Mouse (Mus musculus): Measurements from ENCODE around the gene Cfd.

GRCm38 (mm10) chr10:79853392-79853791, 37.3 kb upstream of the Cfd start:
- no peak for TF ChIP-seq USF1 (IDR thresholded peaks at IDR 0.05; ENCODE audit: low read depth, low read length)
- no peak for TF ChIP-seq CTCF (conservative IDR thresholded peaks at IDR 0.05 in 1 of 2, IDR thresholded peaks at IDR 0.05 in 1 of 2; ENCODE audit: low read depth in 2 of 2, low read length in 2 of 2)
- TF ChIP-seq RAD21 (IDR thresholded peaks at IDR 0.05; ENCODE audit: low read depth, low read length): no peak
- TF ChIP-seq TCF12 (IDR thresholded peaks at IDR 0.05; ENCODE audit: low read depth, low read length): no peak; the same call in 1 of the 2 replicates
- no peak for TF ChIP-seq MEF2A (IDR thresholded peaks at IDR 0.05; ENCODE audit: borderline replicate concordance, low read depth, low read length)
- TF ChIP-seq UBTF (IDR thresholded peaks at IDR 0.05; ENCODE audit: low read depth, low read length): no peak
- no peak; the same call in 1 of the 2 replicates for TF ChIP-seq POLR2A (IDR thresholded peaks at IDR 0.05; ENCODE audit: low read depth, low read length)
